Mouse (Mus musculus) CH12.LX (cell line): ENCODE measurements around the gene Fxyd7. TPM values are rescaled to one million over a fixed set of nuclear protein-coding genes. Genes with fewer than 3 reads are reported as not detected.

Experiments
- DNase-seq: peaks from one replicate; pipeline ENCODE4 v3.0.0-alpha.2; 2013; ENCODE audit errors: extremely low read depth
- H3K27ac ChIP-seq: 2 replicates; pipeline ENCODE4 v1.5.1; 2012; ENCODE audit warnings: low read depth, mild to moderate bottlenecking, control low read depth, moderate library complexity; ENCODE audit not compliant: insufficient read depth
- H3K27me3 ChIP-seq: replicated peaks from 2 replicates; pipeline ENCODE3; 2012; ENCODE audit warnings: inconsistent platforms
- H3K36me3 ChIP-seq, 2 experiments: replicated peaks in 1 of 2; 2 replicates each; pipeline versions ENCODE3 to v1.6.1; 2012; ENCODE audit warnings: inconsistent platforms in 1 of 2, low read length in 1 of 2, mild to moderate bottlenecking in 1 of 2, mixed read lengths in 1 of 2, moderate library complexity in 1 of 2; ENCODE audit not compliant: control insufficient read depth in 1 of 2, insufficient read depth in 1 of 2
- H3K4me1 ChIP-seq, 2 experiments: 2 replicates each; pipeline ENCODE4 v1.6.1; 2012; ENCODE audit warnings: inconsistent platforms in 1 of 2, moderate library complexity in 1 of 2; ENCODE audit not compliant: insufficient read depth in 2 of 2, control insufficient read depth in 1 of 2
- H3K4me2 ChIP-seq: 2 replicates; pipeline ENCODE4 v1.6.1; 2012; ENCODE audit warnings: low read depth, mild to moderate bottlenecking, control low read depth; ENCODE audit not compliant: poor library complexity, insufficient read depth, severe bottlenecking
- H3K4me3 ChIP-seq, 3 experiments: fragments of 150-350 bp in 1 of 3; sonication (generic) in 1 of 3; replicated peaks in 1 of 3; 2 replicates each; pipeline versions ENCODE3 to v1.5.1; 2011 to 2012; ENCODE audit warnings: low read depth in 2 of 3, low read length in 2 of 3, mild to moderate bottlenecking in 2 of 3, moderate library complexity in 2 of 3, control low read depth in 1 of 3, improper control_type of control experiment in 1 of 3, inconsistent platforms in 1 of 3, mixed read lengths in 1 of 3; ENCODE audit not compliant: poor library complexity in 1 of 3
- H3K79me2 ChIP-seq: replicated peaks from 2 replicates; pipeline ENCODE4 v1.6.1; 2012; ENCODE audit warnings: mild to moderate bottlenecking, moderate library complexity; ENCODE audit not compliant: control insufficient read depth, poor library complexity, insufficient read depth, severe bottlenecking; ENCODE audit errors: extremely low read depth
- H3K9ac ChIP-seq: 2 replicates; pipeline ENCODE4 v1.6.1; 2012; ENCODE audit warnings: low read depth, mild to moderate bottlenecking, control low read depth, moderate library complexity; ENCODE audit not compliant: insufficient read depth
- H3K9me3 ChIP-seq: replicated peaks from 2 replicates; pipeline ENCODE3; 2012; ENCODE audit warnings: low read length, inconsistent platforms, mixed read lengths
- BHLHE40 ChIP-seq: IDR thresholded peaks from 2 replicates; pipeline ENCODE4 v1.6.1; 2011; ENCODE audit warnings: mild to moderate bottlenecking, low read depth, low read length, improper control_type of control experiment
- E2F4 ChIP-seq: IDR thresholded peaks from 2 replicates; pipeline ENCODE4 v1.6.1; 2011; ENCODE audit warnings: low read depth, low read length, improper control_type of control experiment; ENCODE audit not compliant: insufficient replicate concordance
- ETS1 ChIP-seq: conservative IDR thresholded peaks from 2 replicates; pipeline ENCODE4 v1.6.1; 2012; ENCODE audit warnings: low read depth, mild to moderate bottlenecking, inconsistent platforms, low read length, improper control_type of control experiment, moderate library complexity
- GABPA ChIP-seq: IDR thresholded peaks from 2 replicates; pipeline ENCODE4 v1.6.1; 2012; ENCODE audit warnings: low read depth, low read length, improper control_type of control experiment, inconsistent platforms; ENCODE audit not compliant: insufficient replicate concordance
- HCFC1 ChIP-seq: IDR thresholded peaks from 2 replicates; pipeline ENCODE4 v1.6.1; 2012; ENCODE audit warnings: low read depth, mild to moderate bottlenecking, inconsistent platforms, low read length, improper control_type of control experiment
- KAT2A ChIP-seq: IDR thresholded peaks from 2 replicates; pipeline ENCODE4 v1.6.1; 2012; ENCODE audit warnings: low read length, improper control_type of control experiment, inconsistent platforms; ENCODE audit not compliant: insufficient replicate concordance
- MAZ ChIP-seq: IDR thresholded peaks from 2 replicates; pipeline ENCODE4 v1.6.1; 2012; ENCODE audit warnings: low read depth, mild to moderate bottlenecking, inconsistent platforms, low read length, improper control_type of control experiment, moderate library complexity
- MEF2A ChIP-seq: IDR thresholded peaks from 2 replicates; pipeline ENCODE4 v1.6.1; 2014; ENCODE audit warnings: low read depth, mild to moderate bottlenecking, inconsistent platforms, low read length, improper control_type of control experiment, borderline replicate concordance
- MYC ChIP-seq: IDR thresholded peaks from 2 replicates; pipeline ENCODE4 v1.6.1; 2011; ENCODE audit warnings: low read depth, mild to moderate bottlenecking, improper control_type of control experiment, low read length
- NELFE ChIP-seq: IDR thresholded peaks from 2 replicates; pipeline ENCODE4 v1.6.1; 2011; ENCODE audit warnings: low read depth, low read length, improper control_type of control experiment
- RAD21 ChIP-seq: IDR thresholded peaks from 2 replicates; pipeline ENCODE4 v1.6.1; 2011; ENCODE audit warnings: low read depth, mild to moderate bottlenecking, low read length, improper control_type of control experiment, moderate library complexity
- UBTF ChIP-seq: IDR thresholded peaks from 2 replicates; pipeline ENCODE4 v1.6.1; 2012; ENCODE audit warnings: low read depth, mild to moderate bottlenecking, inconsistent platforms, low read length, improper control_type of control experiment, moderate library complexity
- ZC3H11A ChIP-seq: IDR thresholded peaks from 2 replicates; pipeline ENCODE4 v1.6.1; 2012; ENCODE audit warnings: low read depth, mild to moderate bottlenecking, inconsistent platforms, low read length, improper control_type of control experiment
- ZKSCAN1 ChIP-seq: IDR thresholded peaks from 2 replicates; pipeline ENCODE4 v1.6.1; 2012; ENCODE audit warnings: low read depth, inconsistent platforms, low read length, improper control_type of control experiment, borderline replicate concordance
- ZNF384 ChIP-seq: IDR thresholded peaks from 2 replicates; pipeline ENCODE4 v1.6.1; 2012; ENCODE audit warnings: low read depth, low read length, improper control_type of control experiment, inconsistent platforms
- dilution Hi-C: fragments of 300-500 bp; cut with MboI; formaldehyde crosslinking; loops from 2 replicates; pipeline ENCODE4 v1.14.3; 2020; ENCODE audit warnings: low sequenced_read_pairs; ENCODE audit not compliant: extremely low pct_unique_long_range_greater_than_20kb, extremely low pct_ligation_motif_present
- in situ Hi-C: fragments of 300-500 bp; cut with MboI; formaldehyde crosslinking; loops from 3 replicates; pipeline ENCODE4 v1.14.3; 2019; ENCODE audit warnings: low sequenced_read_pairs, low pct_ligation_motif_present, low pct_unique_long_range_greater_than_20kb, mixed read lengths
- polyA plus RNA-seq: library from polyadenylated mRNA; unstranded; fragments of >175 nt; gene quantifications from 2 replicates; pipeline ENCODE4 v1.2.1, GENCODE M21; 2012; ENCODE audit warnings: low read depth; ENCODE audit not compliant: insufficient read length
- total RNA-seq, 2 experiments: library from RNA; depleted of rRNA; stranded (reverse); fragments of 300-350 nt in 1 of 2; fragments of >200 nt in 1 of 2; gene quantifications; 2 replicates each; pipeline ENCODE4 v1.2.3; 2012 to 2014

Gene Fxyd7
- total and polyA plus RNA-seq, 3 experiments: not detected

GRCm38 (mm10) chr7:31073546-31073945 lies 22.3 kb upstream of the Fxyd7 start:
- H3K27me3 ChIP-seq: peaks cover 45% of the 10 kb centered on the region
- no peaks in the 10 kb centered on the region for H3K36me3 ChIP-seq
- dilution Hi-C loops (no loop called here), in situ Hi-C loops (no loop called here)
- no peak for DNase-seq
- H3K27ac ChIP-seq: no peak overlapping the region
- peaks cover 4% of the 10 kb centered on the region for H3K9me3 ChIP-seq
- H3K9ac ChIP-seq: no peak overlapping the region
- H3K4me1 ChIP-seq: no peaks in the 10 kb centered on the region
- no peak overlapping the region for H3K4me3 ChIP-seq
- no peak overlapping the region for H3K4me2 ChIP-seq
- H3K79me2 ChIP-seq: no peaks in the 10 kb centered on the region
- TF ChIP-seq MEF2A: no peak
- TF ChIP-seq MAZ: no peak
- TF ChIP-seq RAD21: no peak
- no peak for TF ChIP-seq GABPA

- no peaks in the 10 kb centered on the region for H3K4me1 ChIP-seq
- no peak overlapping the region for H3K4me3 ChIP-seq
- H3K9ac ChIP-seq: no peak overlapping the region
- no peak overlapping the region for H3K27ac ChIP-seq
- no peak overlapping the region for H3K4me2 ChIP-seq
- peaks cover 4% of the 10 kb centered on the region for H3K9me3 ChIP-seq
- DNase-seq: no peak
- H3K27me3 ChIP-seq: peaks cover 48% of the 10 kb centered on the region
- dilution Hi-C loops: no loop called here
- H3K36me3 ChIP-seq: no peaks in the 10 kb centered on the region
- TF ChIP-seq GABPA (no peak), UBTF (no peak), BHLHE40 (no peak), ZKSCAN1 (no peak), E2F4 (no peak), HCFC1 (no peak)
- TF ChIP-seq, all 38 proteins: peak for 0
- no peaks in the 10 kb centered on the region for H3K79me2 ChIP-seq
- in situ Hi-C loops: no loop called here
Observed at GRCm38 (mm10) chr7:31072326-31072725, 21.1 kb upstream of the Fxyd7 start.

- in situ Hi-C loops (no loop called here), dilution Hi-C loops (no loop called here)
- Histone ChIP-seq H3K36me3 (no peaks in the 10 kb centered on the region), H3K9me3 (peaks cover 4% of the 10 kb centered on the region), H3K4me3 (no peak overlapping the region), H3K27ac (no peak overlapping the region), H3K27me3 (peaks cover 49% of the 10 kb centered on the region), H3K9ac (no peak overlapping the region), H3K79me2 (no peaks in the 10 kb centered on the region), H3K4me2 (no peak overlapping the region), H3K4me1 (peaks cover 4% of the 10 kb centered on the region in 2 experiments)
- no peak for DNase-seq
- TF ChIP-seq ZC3H11A: no peak
- no peak for TF ChIP-seq KAT2A
- no peak for TF ChIP-seq ETS1
- TF ChIP-seq MAZ: no peak
- no peak for TF ChIP-seq ZNF384
- TF ChIP-seq NELFE: no peak
- no peak for TF ChIP-seq MYC
Observed at GRCm38 (mm10) chr7:31070324-31070723, 19.1 kb upstream of the Fxyd7 start.
